Mouse (Mus musculus) CH12.LX (cell line): ENCODE results near the gene Fibcd1. TPM values are rescaled to one million over a fixed set of nuclear protein-coding genes. Genes with fewer than 3 reads are reported as not detected.

Source experiments
- DNase-seq: peaks from one replicate; pipeline ENCODE4 v3.0.0-alpha.2; 2013; ENCODE audit errors: extremely low read depth
- H3K27ac ChIP-seq: 2 replicates; pipeline ENCODE4 v1.5.1; 2012; ENCODE audit warnings: low read depth, mild to moderate bottlenecking, control low read depth, moderate library complexity; ENCODE audit not compliant: insufficient read depth
- H3K27me3 ChIP-seq: replicated peaks from 2 replicates; pipeline ENCODE3; 2012; ENCODE audit warnings: inconsistent platforms
- H3K36me3 ChIP-seq, 2 experiments: replicated peaks in 1 of 2; 2 replicates each; pipeline versions ENCODE3 to v1.6.1; 2012; ENCODE audit warnings: inconsistent platforms in 1 of 2, low read length in 1 of 2, mild to moderate bottlenecking in 1 of 2, mixed read lengths in 1 of 2, moderate library complexity in 1 of 2; ENCODE audit not compliant: control insufficient read depth in 1 of 2, insufficient read depth in 1 of 2
- H3K4me1 ChIP-seq, 2 experiments: 2 replicates each; pipeline ENCODE4 v1.6.1; 2012; ENCODE audit warnings: inconsistent platforms in 1 of 2, moderate library complexity in 1 of 2; ENCODE audit not compliant: insufficient read depth in 2 of 2, control insufficient read depth in 1 of 2
- H3K4me2 ChIP-seq: 2 replicates; pipeline ENCODE4 v1.6.1; 2012; ENCODE audit warnings: low read depth, mild to moderate bottlenecking, control low read depth; ENCODE audit not compliant: poor library complexity, insufficient read depth, severe bottlenecking
- H3K4me3 ChIP-seq, 3 experiments: fragments of 150-350 bp in 1 of 3; sonication (generic) in 1 of 3; replicated peaks in 1 of 3; 2 replicates each; pipeline versions ENCODE3 to v1.5.1; 2011 to 2012; ENCODE audit warnings: low read depth in 2 of 3, low read length in 2 of 3, mild to moderate bottlenecking in 2 of 3, moderate library complexity in 2 of 3, control low read depth in 1 of 3, improper control_type of control experiment in 1 of 3, inconsistent platforms in 1 of 3, mixed read lengths in 1 of 3; ENCODE audit not compliant: poor library complexity in 1 of 3
- H3K79me2 ChIP-seq: replicated peaks from 2 replicates; pipeline ENCODE4 v1.6.1; 2012; ENCODE audit warnings: mild to moderate bottlenecking, moderate library complexity; ENCODE audit not compliant: control insufficient read depth, poor library complexity, insufficient read depth, severe bottlenecking; ENCODE audit errors: extremely low read depth
- H3K9ac ChIP-seq: 2 replicates; pipeline ENCODE4 v1.6.1; 2012; ENCODE audit warnings: low read depth, mild to moderate bottlenecking, control low read depth, moderate library complexity; ENCODE audit not compliant: insufficient read depth
- H3K9me3 ChIP-seq: replicated peaks from 2 replicates; pipeline ENCODE3; 2012; ENCODE audit warnings: low read length, inconsistent platforms, mixed read lengths
- BHLHE40 ChIP-seq: IDR thresholded peaks from 2 replicates; pipeline ENCODE4 v1.6.1; 2011; ENCODE audit warnings: mild to moderate bottlenecking, low read depth, low read length, improper control_type of control experiment
- CHD2 ChIP-seq: IDR thresholded peaks from 2 replicates; pipeline ENCODE4 v1.6.1; 2011; ENCODE audit warnings: low read length, improper control_type of control experiment
- CTCF ChIP-seq, 2 experiments: IDR thresholded peaks in 1 of 2; conservative IDR thresholded peaks in 1 of 2; 2 replicates each; pipeline ENCODE4 v1.5.1; 2011 to 2012; ENCODE audit warnings: low read depth in 2 of 2, low read length in 2 of 2, improper control_type of control experiment in 1 of 2, inconsistent platforms in 1 of 2, mild to moderate bottlenecking in 1 of 2, moderate library complexity in 1 of 2
- E2F4 ChIP-seq: IDR thresholded peaks from 2 replicates; pipeline ENCODE4 v1.6.1; 2011; ENCODE audit warnings: low read depth, low read length, improper control_type of control experiment; ENCODE audit not compliant: insufficient replicate concordance
- ELF1 ChIP-seq: IDR thresholded peaks from 2 replicates; pipeline ENCODE4 v1.6.1; 2014; ENCODE audit warnings: low read depth, mild to moderate bottlenecking, inconsistent platforms, low read length, improper control_type of control experiment
- EP300 ChIP-seq: IDR thresholded peaks from 2 replicates; pipeline ENCODE4 v1.6.1; 2011; ENCODE audit warnings: low read length, improper control_type of control experiment
- GABPA ChIP-seq: IDR thresholded peaks from 2 replicates; pipeline ENCODE4 v1.6.1; 2012; ENCODE audit warnings: low read depth, low read length, improper control_type of control experiment, inconsistent platforms; ENCODE audit not compliant: insufficient replicate concordance
- JUN ChIP-seq: IDR thresholded peaks from 2 replicates; pipeline ENCODE4 v1.6.1; 2011; ENCODE audit warnings: low read depth, mild to moderate bottlenecking, low read length, improper control_type of control experiment, moderate library complexity; ENCODE audit not compliant: insufficient read depth
- JUND ChIP-seq: conservative IDR thresholded peaks from 2 replicates; pipeline ENCODE4 v1.6.1; 2011; ENCODE audit warnings: low read depth, low read length, improper control_type of control experiment
- KAT2A ChIP-seq: IDR thresholded peaks from 2 replicates; pipeline ENCODE4 v1.6.1; 2012; ENCODE audit warnings: low read length, improper control_type of control experiment, inconsistent platforms; ENCODE audit not compliant: insufficient replicate concordance
- MAZ ChIP-seq: IDR thresholded peaks from 2 replicates; pipeline ENCODE4 v1.6.1; 2012; ENCODE audit warnings: low read depth, mild to moderate bottlenecking, inconsistent platforms, low read length, improper control_type of control experiment, moderate library complexity
- NRF1 ChIP-seq: IDR thresholded peaks from 2 replicates; pipeline ENCODE4 v1.6.1; 2014; ENCODE audit warnings: low read depth, mild to moderate bottlenecking, inconsistent platforms, low read length, improper control_type of control experiment, moderate library complexity
- PAX5 ChIP-seq: IDR thresholded peaks from 2 replicates; pipeline ENCODE4 v1.6.1; 2012; ENCODE audit warnings: low read length, inconsistent platforms, mixed read lengths
- POLR2A ChIP-seq: IDR thresholded peaks from 2 replicates; pipeline ENCODE4 v1.6.1; 2011; ENCODE audit warnings: low read depth, mild to moderate bottlenecking, improper control_type of control experiment, low read length
- POLR2AphosphoS2 ChIP-seq: IDR thresholded peaks from 2 replicates; pipeline ENCODE4 v1.6.1; 2011; ENCODE audit warnings: low read depth, low read length, improper control_type of control experiment
- RAD21 ChIP-seq: IDR thresholded peaks from 2 replicates; pipeline ENCODE4 v1.6.1; 2011; ENCODE audit warnings: low read depth, mild to moderate bottlenecking, low read length, improper control_type of control experiment, moderate library complexity
- RCOR1 ChIP-seq: conservative IDR thresholded peaks from 2 replicates; pipeline ENCODE4 v1.6.1; 2012; ENCODE audit warnings: low read depth, mild to moderate bottlenecking, inconsistent platforms, low read length, improper control_type of control experiment
- SIN3A ChIP-seq: IDR thresholded peaks from 2 replicates; pipeline ENCODE4 v1.6.1; 2012; ENCODE audit warnings: low read length, improper control_type of control experiment, inconsistent platforms
- TCF12 ChIP-seq: IDR thresholded peaks from 2 replicates; pipeline ENCODE4 v1.6.1; 2014; ENCODE audit warnings: low read depth, mild to moderate bottlenecking, inconsistent platforms, low read length, improper control_type of control experiment
- USF1 ChIP-seq: IDR thresholded peaks from 2 replicates; pipeline ENCODE4 v1.6.1; 2014; ENCODE audit warnings: low read depth, mild to moderate bottlenecking, inconsistent platforms, low read length, improper control_type of control experiment
- USF2 ChIP-seq: conservative IDR thresholded peaks from 2 replicates; pipeline ENCODE4 v1.6.1; 2011; ENCODE audit warnings: low read depth, low read length, improper control_type of control experiment
- ZC3H11A ChIP-seq: IDR thresholded peaks from 2 replicates; pipeline ENCODE4 v1.6.1; 2012; ENCODE audit warnings: low read depth, mild to moderate bottlenecking, inconsistent platforms, low read length, improper control_type of control experiment
- ZKSCAN1 ChIP-seq: IDR thresholded peaks from 2 replicates; pipeline ENCODE4 v1.6.1; 2012; ENCODE audit warnings: low read depth, inconsistent platforms, low read length, improper control_type of control experiment, borderline replicate concordance
- ZMIZ1 ChIP-seq: IDR thresholded peaks from 2 replicates; pipeline ENCODE4 v1.6.1; 2012; ENCODE audit warnings: low read depth, mild to moderate bottlenecking, inconsistent platforms, low read length, improper control_type of control experiment
- ZNF384 ChIP-seq: IDR thresholded peaks from 2 replicates; pipeline ENCODE4 v1.6.1; 2012; ENCODE audit warnings: low read depth, low read length, improper control_type of control experiment, inconsistent platforms
- dilution Hi-C: fragments of 300-500 bp; cut with MboI; formaldehyde crosslinking; loops from 2 replicates; pipeline ENCODE4 v1.14.3; 2020; ENCODE audit warnings: low sequenced_read_pairs; ENCODE audit not compliant: extremely low pct_unique_long_range_greater_than_20kb, extremely low pct_ligation_motif_present
- in situ Hi-C: fragments of 300-500 bp; cut with MboI; formaldehyde crosslinking; loops from 3 replicates; pipeline ENCODE4 v1.14.3; 2019; ENCODE audit warnings: low sequenced_read_pairs, low pct_ligation_motif_present, low pct_unique_long_range_greater_than_20kb, mixed read lengths
- polyA plus RNA-seq: library from polyadenylated mRNA; unstranded; fragments of >175 nt; gene quantifications from 2 replicates; pipeline ENCODE4 v1.2.1, GENCODE M21; 2012; ENCODE audit warnings: low read depth; ENCODE audit not compliant: insufficient read length
- total RNA-seq, 2 experiments: library from RNA; depleted of rRNA; stranded (reverse); fragments of 300-350 nt in 1 of 2; fragments of >200 nt in 1 of 2; gene quantifications; 2 replicates each; pipeline ENCODE4 v1.2.3; 2012 to 2014

Gene Fibcd1
- total and polyA plus RNA-seq, 3 experiments = 0.04 to 0.15 (median 0.09) TPM

- H3K27ac ChIP-seq = no peak overlapping the region
- H3K79me2 ChIP-seq = no peaks in the 10 kb centered on the region; the same call in none of the 2 replicates
- dilution Hi-C loops = no loop called here
- in situ Hi-C loops = no loop called here
- H3K9me3 ChIP-seq = no peaks in the 10 kb centered on the region
- peaks cover 6 to 40% of the 10 kb centered on the region in 2 experiments for H3K4me1 ChIP-seq
- peaks cover 0 to 13% of the 10 kb centered on the region in 2 experiments for H3K36me3 ChIP-seq
- H3K4me3 ChIP-seq = no peak overlapping the region
- H3K4me2 ChIP-seq = no peak overlapping the region
- no peaks in the 10 kb centered on the region for H3K27me3 ChIP-seq
- no peak for DNase-seq
- no peak overlapping the region for H3K9ac ChIP-seq
- TF ChIP-seq SIN3A (no peak), EP300 (no peak), JUN (no peak), USF2 (no peak), CTCF (conservative IDR thresholded peaks at IDR 0.05 in 1 of 2, IDR thresholded peaks at IDR 0.05 in 1 of 2; ENCODE audit: low read depth in 2 of 2, low read length in 2 of 2) (no peak), KAT2A (no peak), RAD21 (no peak), ZMIZ1 (no peak)
Observed at GRCm38 (mm10) chr2:31769631-31770111, 76.1 kb downstream of the Fibcd1 start.

GRCm38 (mm10) chr2:31769115-31769514 is 76.7 kb downstream of the Fibcd1 start:
- DNase-seq = no peak
- no peak for TF ChIP-seq SIN3A
- TF ChIP-seq BHLHE40 = no peak
- dilution Hi-C loops = no loop called here
- no peak overlapping the region for H3K9ac ChIP-seq
- no peak overlapping the region for H3K4me3 ChIP-seq
- H3K9me3 ChIP-seq = no peaks in the 10 kb centered on the region
- H3K36me3 ChIP-seq = peaks cover 0 to 13% of the 10 kb centered on the region in 2 experiments
- H3K27me3 ChIP-seq = no peaks in the 10 kb centered on the region
- H3K4me2 ChIP-seq = no peak overlapping the region
- H3K27ac ChIP-seq = no peak overlapping the region
- no peaks in the 10 kb centered on the region; the same call in none of the 2 replicates for H3K79me2 ChIP-seq
- in situ Hi-C loops = no loop called here
- peaks cover 6 to 40% of the 10 kb centered on the region in 2 experiments for H3K4me1 ChIP-seq

DNA sequence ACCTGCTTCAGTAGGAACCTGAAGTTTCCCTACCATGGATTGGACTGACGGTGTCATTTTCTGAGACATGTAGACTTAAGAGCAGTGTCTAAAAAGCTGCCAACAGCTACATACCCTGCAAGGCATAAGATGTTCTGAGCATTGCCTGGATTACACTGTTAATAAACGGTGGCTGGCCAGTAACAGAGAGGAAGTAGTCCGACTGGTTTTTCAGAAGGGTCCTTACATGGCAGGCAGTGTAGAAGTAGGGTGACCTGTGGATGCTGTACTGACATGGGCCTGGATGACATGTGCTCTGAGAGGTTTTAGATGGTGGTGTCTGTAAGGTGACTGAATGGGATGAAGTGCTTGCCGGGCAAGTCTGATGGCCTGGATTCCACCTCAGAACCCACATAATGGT is 78.0 kb downstream of the Fibcd1 start:
- no peak for TF ChIP-seq ZMIZ1
- no peak for TF ChIP-seq USF1
- TF ChIP-seq POLR2A = no peak
- no peak for TF ChIP-seq GABPA
- TF ChIP-seq ZC3H11A = no peak
- no peak for TF ChIP-seq ELF1
- no peak for TF ChIP-seq NRF1
- TF ChIP-seq ZKSCAN1 = no peak
- no peak for TF ChIP-seq TCF12
- TF ChIP-seq CHD2 = no peak
- no peak for TF ChIP-seq JUND
- no peak for TF ChIP-seq MAZ
- TF ChIP-seq E2F4 = no peak
- TF ChIP-seq KAT2A = no peak
- TF ChIP-seq PAX5 = no peak
- TF ChIP-seq POLR2AphosphoS2 = no peak
- TF ChIP-seq BHLHE40 = no peak
- no peak for TF ChIP-seq RCOR1
- TF ChIP-seq RAD21 = no peak
- no peak for TF ChIP-seq ZNF384
- no peak overlapping the region for H3K27ac ChIP-seq
- H3K9me3 ChIP-seq = no peaks in the 10 kb centered on the region
- no peak overlapping the region for H3K9ac ChIP-seq
- in situ Hi-C loops (no loop called here), dilution Hi-C loops (no loop called here)
- H3K36me3 ChIP-seq = peaks cover 0 to 10% of the 10 kb centered on the region in 2 experiments
- H3K4me2 ChIP-seq = no peak overlapping the region
- DNase-seq = no peak
- H3K4me1 ChIP-seq = peaks cover 8 to 50% of the 10 kb centered on the region in 2 experiments
- no peak overlapping the region for H3K4me3 ChIP-seq
- H3K79me2 ChIP-seq = no peaks in the 10 kb centered on the region; the same call in none of the 2 replicates
- no peaks in the 10 kb centered on the region for H3K27me3 ChIP-seq
